Mouse (Mus musculus): ENCODE measurements around the gene Sod3.

Gene Sod3

DNA sequence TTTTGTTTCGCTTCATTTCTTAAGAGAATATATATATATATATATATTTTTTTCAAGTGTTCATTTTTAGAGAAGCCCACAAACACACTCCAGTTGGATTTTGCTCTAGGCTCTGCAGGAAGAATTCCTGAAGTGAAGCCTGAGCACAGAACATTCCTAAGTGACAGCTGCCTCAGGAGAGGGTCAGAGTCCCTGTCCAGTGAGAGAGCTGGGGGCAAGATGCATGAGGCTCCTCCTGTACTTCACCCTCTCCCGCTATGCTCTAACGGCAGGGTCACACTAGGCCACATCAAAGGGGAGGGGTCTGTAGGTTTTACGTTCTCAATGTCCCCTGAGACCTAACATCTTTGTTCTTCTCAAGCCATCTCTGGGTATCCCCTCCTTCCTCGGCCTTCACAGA lies 930 bp downstream of the Sod3 start:
- no peak for TF ChIP-seq GATA4 (IDR thresholded peaks at IDR 0.05; ENCODE audit: insufficient replicate concordance, low read length)

DNA sequence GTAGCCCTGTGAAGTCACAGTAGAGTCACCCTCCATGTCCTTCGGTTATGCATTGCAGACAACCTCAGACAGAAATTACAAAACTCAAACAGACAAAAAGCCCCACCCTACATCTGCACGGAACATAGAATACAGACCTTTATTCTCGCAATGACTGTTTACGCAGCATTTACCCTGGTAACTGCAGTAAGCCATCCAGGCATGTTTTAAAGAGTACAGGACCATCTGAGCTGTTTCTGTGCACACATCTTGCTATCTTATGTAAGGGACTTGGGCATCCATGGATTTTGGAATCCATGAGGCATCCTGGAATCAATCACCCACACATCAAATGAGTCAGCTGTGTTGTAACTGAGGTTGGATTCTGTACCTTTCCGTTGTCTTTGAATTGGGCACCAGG lies 2.3 kb downstream of the Sod3 start:
- TF ChIP-seq GATA4 (IDR thresholded peaks at IDR 0.05; ENCODE audit: insufficient replicate concordance, low read length), result no peak

DNA sequence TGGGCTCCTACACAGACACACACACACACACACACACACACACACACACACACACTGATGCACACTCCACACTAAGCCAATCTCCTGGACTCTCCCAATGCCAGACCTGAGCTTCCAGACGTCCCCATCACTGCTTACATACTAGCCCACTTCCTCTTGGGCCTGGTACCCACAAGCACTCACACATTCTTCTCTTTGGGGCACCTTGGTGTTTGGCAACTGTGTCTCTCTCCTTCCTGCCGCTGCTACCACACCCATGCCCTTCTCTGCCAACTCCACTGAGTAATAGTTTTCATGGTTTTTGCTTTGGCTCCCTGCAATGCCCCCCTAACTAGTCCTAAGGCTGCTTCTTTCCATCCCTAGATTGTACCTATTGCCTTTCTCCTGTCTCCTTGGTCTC lies 3.1 kb downstream of the Sod3 start:
- TF ChIP-seq GATA4 (IDR thresholded peaks at IDR 0.05; ENCODE audit: insufficient replicate concordance, low read length), result no peak

DNA sequence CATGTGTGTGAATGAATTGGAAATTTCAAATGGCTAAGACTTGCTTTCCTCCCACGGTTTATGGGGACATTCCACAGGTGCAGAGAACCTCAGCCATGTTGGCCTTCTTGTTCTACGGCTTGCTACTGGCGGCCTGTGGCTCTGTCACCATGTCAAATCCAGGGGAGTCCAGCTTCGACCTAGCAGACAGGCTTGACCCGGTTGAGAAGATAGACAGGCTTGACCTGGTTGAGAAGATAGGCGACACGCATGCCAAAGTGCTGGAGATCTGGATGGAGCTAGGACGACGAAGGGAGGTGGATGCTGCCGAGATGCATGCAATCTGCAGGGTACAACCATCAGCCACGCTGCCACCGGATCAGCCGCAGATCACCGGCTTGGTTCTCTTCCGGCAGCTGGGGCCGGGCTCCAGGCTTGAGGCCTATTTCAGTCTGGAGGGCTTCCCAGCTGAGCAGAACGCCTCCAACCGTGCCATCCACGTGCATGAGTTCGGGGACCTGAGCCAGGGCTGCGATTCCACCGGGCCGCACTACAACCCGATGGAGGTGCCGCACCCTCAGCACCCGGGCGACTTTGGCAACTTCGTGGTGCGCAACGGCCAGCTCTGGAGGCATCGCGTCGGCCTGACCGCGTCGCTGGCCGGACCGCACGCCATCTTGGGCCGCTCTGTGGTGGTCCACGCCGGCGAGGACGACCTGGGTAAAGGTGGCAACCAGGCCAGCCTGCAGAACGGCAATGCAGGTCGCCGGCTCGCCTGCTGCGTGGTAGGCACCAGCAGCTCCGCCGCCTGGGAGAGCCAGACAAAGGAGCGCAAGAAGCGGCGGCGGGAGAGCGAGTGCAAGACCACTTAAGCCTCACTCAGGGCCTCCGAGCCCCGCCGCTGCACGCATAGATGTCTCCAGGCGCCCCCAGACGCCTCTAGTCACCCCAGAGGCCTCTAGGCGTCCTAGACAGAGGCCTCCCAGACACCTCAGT lies 4.6 kb downstream of the Sod3 start:
- no peak for TF ChIP-seq GATA4 (IDR thresholded peaks at IDR 0.05; ENCODE audit: insufficient replicate concordance, low read length)

DNA sequence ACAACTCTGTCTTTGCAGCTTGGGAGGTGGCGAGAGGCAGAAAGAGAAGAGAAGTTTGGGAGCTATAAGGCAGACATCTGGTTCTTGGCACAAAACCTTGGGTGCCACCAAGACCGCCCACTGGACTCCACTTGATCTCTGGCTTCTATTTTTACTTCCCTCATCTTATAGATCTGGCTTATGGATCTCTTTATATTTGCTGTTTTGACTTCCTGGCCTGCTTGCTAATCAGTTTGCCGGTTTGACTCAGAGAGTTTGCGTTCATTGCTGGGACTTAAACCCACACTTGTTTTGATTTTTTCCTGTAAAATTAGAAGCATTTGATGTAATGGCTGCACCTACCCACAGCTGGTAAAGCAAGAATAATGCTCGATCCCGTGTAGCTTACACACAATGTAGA lies 7.3 kb downstream of the Sod3 start:
- TF ChIP-seq GATA4 (IDR thresholded peaks at IDR 0.05; ENCODE audit: insufficient replicate concordance, low read length), result no peak

DNA sequence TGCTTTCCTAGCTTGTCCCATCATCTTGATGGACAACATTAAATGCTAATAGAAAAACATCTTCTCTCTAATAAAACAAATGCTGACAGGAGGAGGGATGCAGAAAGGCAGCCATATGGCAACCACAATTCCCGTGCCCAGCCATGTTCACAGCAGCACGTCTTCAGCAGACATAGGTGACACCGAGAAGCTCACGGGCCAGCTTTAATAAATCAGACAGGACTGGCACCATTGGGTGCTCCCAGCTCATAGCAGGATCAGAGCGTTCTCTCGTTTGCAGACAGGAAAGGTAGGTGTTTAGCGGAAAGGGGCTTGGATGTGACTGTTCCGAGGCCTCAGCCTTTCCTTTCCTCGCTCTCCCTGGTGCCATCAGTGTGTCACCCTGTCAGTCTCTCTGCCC lies 12.3 kb downstream of the Sod3 start:
- TF ChIP-seq GATA4 (IDR thresholded peaks at IDR 0.05; ENCODE audit: insufficient replicate concordance, low read length), result no peak

DNA sequence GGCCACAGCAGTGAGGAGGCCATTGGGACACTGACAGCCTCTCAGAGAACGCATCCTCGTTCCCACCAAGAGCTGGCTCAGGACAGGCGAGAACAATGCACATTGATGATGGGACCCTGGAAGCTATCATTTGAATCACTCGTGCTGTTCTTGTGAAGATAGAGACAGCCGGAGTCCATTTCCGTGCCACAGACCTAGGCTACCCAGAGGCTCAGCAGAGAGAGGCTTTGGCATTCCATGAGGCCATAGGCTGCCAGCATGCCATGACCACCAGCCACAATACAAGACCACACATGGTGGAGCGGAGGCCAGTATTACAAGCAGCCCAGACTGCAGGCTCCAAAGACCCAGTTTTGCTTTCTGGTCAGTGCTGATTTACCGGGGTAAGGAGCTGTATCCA lies 19.2 kb downstream of the Sod3 start:
- TF ChIP-seq GATA4 (IDR thresholded peaks at IDR 0.05; ENCODE audit: insufficient replicate concordance, low read length), result no peak

DNA sequence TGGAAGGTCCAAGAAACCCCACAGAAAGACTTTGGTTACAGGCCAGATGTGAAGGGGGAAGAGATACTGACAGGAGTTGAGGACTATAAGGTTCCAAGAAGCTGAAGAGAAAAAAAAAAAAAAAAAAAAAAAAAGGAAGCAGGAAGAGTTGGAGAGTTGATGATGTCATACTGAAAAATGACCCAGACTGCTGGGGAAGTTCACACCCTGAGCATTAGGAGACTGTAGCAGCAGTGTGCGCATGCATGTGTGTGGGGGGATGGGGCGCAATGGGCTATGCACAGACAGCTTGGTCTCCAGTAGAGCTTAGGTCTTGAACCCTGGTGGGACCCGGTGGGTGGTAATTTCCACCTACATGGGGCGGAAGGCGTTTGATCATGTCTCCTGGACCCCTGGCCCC lies 20.2 kb downstream of the Sod3 start:
- TF ChIP-seq GATA4 (IDR thresholded peaks at IDR 0.05; ENCODE audit: insufficient replicate concordance, low read length), result no peak

DNA sequence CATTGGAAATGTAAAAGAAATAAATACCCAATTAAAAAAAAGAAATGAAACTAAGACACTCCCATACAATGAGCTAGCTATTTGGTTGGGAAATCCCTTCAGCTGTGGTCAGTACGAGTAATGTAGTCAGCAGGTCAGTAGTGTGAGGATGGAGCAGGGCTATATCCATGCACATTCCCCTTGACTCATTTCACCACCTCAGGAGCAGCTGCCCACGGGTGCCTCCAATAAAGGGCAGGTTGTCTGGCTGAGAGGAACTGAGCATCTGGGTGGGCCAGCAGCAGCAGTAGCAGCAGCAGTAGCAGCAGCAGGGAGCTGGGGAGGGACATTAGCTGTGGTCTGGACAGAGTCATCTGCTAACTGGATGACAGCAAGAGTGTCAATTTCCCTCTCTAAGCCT lies 22.4 kb downstream of the Sod3 start:
- no peak for TF ChIP-seq GATA4 (IDR thresholded peaks at IDR 0.05; ENCODE audit: insufficient replicate concordance, low read length)

DNA sequence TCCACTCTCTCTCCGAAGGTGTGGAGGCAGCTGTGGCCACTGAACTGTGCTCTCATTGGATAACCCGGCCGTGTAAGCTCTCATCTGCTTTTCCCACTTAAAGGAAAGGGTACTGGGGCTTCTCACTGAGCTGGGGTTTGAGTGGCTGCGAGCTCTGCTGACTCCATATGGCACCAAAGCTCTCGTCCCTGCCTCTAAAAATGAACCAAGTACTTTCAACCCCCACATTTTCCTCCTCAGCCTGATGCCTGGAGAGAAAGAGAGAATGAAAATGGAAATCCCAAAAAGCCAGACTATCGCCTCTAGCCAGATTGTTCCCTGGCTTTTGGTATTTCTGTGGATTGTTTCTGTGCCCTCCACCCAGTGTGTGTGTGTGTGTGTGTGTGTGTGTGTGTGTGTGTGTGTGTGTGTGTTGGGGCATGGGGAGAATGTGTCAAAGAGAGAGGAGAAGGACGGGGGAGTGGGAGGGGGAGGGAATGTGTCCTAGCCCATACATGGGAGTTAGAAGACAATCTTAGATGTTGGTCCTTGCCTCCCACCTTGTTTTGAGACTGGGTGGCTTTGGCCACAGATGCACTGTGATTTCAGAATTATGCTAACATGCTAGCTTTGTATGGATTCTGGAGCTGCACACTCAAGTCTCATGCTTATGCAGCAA lies 24.6 kb downstream of the Sod3 start:
- TF ChIP-seq GATA4 (IDR thresholded peaks at IDR 0.05; ENCODE audit: insufficient replicate concordance, low read length), result no peak

DNA sequence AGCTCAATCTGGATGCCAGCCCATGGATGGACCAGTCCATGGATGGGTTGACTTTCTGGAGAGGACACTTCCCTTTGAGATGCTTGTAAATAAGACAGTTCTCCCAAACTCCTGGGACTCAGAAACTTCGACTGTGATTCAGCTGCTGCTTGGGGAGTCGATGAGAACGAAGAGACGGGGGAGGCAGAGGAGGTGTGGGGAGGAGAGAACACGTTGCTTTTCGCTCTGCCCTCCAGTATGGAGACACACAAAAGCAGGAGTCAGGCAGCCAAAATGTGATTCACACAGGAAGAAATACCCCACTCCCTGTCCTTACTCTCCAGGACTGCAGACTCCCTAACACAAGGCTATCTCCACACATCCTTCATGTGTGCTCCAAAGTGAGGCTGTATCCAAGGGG lies 26.8 kb downstream of the Sod3 start:
- no peak for TF ChIP-seq GATA4 (IDR thresholded peaks at IDR 0.05; ENCODE audit: insufficient replicate concordance, low read length)

DNA sequence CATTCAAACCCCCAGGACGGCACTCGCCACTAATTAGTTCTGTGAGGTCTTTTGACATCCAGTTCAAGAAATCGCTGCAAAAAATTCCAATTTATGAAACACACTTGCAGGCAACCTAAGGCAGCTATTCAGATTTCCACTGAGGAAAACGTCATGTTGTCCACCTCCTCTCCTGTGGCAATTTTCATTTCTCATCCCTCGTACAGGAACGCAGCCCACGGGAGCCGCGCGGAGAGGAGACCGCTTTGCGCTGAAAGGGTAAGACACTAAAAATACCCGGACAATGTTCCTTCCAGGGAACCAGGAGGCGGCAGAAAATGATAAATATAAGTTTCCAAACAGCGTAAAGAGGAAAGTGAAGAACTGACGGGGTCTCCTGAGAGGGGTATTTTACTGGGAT lies 27.9 kb downstream of the Sod3 start:
- no peak for TF ChIP-seq GATA4 (IDR thresholded peaks at IDR 0.05; ENCODE audit: insufficient replicate concordance, low read length)

DNA sequence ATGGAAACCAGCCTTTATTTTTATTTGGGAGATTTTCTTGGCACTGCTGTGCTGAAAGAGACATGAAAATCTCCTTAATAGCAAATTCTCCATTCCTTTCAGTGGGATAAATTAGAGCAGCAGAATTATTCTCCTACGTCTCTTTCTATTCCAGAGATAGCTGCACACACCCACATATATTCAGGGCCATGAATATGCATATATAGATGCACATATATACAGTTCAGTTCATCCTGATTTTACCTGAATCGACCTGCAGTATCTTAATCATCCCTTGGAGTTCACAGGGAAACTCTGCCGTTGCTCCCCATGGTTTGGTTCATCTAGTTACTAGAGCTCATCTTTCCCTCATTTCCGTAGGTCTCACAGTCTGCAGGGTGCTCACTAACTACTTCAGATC lies 30.2 kb downstream of the Sod3 start:
- TF ChIP-seq GATA4 (IDR thresholded peaks at IDR 0.05; ENCODE audit: insufficient replicate concordance, low read length), result no peak

DNA sequence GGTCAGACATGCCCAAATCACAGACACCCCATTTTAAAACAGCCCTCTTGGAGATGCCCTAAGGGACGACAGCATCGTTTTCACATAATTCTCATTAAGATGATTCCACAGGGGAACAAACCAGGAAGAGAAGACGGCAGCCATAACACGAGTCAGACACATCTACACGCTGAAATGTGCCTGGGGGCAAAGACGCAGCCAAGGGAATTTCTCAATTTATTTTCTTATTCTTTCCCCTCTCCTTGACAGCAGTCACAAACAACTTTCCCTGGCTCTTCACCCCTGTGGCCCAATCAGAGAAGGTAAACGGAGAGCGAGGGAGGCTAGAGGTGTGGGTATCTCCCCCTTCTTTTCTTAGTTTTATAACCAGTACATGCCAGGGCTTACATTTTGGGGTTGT lies 40.8 kb downstream of the Sod3 start:
- no peak for TF ChIP-seq GATA4 (IDR thresholded peaks at IDR 0.05; ENCODE audit: insufficient replicate concordance, low read length)

DNA sequence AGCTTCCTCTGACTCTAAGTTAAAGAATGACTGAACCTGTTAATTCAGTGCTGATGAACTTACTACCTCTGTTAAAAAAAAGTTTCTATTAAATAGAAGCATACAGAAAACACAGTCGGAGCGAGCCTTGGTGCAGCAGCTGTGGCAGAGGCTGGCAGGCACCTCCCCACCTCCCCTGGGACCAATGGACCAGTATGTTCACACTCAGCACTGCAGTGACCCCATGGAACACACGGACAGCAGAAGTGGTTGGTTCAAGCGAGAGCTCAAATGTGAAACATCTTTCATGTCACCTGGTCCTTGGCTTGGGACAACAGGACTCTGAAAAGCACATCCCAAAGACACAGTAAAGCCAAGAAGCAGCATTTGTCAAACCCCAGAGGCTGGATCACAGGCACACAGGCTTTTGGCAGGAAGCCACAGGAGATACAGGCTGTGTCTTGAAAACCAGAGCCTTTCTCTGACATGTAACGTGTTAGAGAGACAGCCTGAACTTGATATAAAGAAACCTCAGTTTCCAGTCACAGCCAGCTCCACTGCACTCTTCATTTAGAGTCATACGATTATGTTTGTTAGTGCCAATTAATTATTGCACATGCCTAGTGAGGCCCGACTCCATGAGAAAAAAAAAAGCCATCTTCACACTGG lies 45.2 kb downstream of the Sod3 start:
- TF ChIP-seq GATA4 (IDR thresholded peaks at IDR 0.05; ENCODE audit: insufficient replicate concordance, low read length), result no peak

DNA sequence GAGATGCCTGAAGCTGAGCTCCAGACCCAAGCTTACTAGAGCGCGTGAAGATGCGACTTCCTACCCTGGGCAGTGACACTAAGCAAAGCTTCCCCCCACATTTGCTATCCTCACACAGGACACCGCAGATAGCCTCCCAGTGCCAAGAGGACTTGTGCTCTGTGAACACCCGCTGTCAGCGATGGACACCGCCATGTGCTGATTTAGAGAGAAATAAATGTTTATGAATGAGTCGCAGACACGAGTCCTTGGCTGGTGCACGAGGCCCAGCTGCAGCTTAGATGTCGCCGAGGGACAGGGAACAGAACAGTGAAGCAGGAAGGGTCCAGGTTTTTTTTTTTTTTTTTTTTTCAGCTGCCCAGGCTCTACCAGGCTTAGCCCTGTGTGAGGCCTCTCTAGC lies 46.6 kb downstream of the Sod3 start:
- no peak for TF ChIP-seq GATA4 (IDR thresholded peaks at IDR 0.05; ENCODE audit: insufficient replicate concordance, low read length)
